ENCODE assay signal across 8 mouse cellular contexts in genomic region chr5:34642932-34643331, GRCm38 (mm10). TPM values are rescaled to one million over a fixed set of nuclear protein-coding genes. Genes with fewer than 3 reads are reported as not detected.
DNase-seq lines count a peak whose midpoint lies in the region; ATAC-seq lines count a peak whose summit lies in the region.

No protein-coding gene starts in this region.

- no peaks in the 10 kb centered on the region for H3K9me3 ChIP-seq in hindbrain, embryonic 15.5 days

- no peaks in the 10 kb centered on the region for H3K4me1 ChIP-seq in hindbrain, embryonic 15.5 days (replicated peaks)

- peak; percentile 68; the same call in 1 of the 2 replicates for ATAC-seq in hindbrain, embryonic 15.5 days (ENCODE audit: low FRiP score, low read depth)
- ATAC-seq in megakaryocyte, adult 5-6 weeks (ENCODE audit: poor library complexity, severe bottlenecking) = peak; percentile 79

- H3K4me2 ChIP-seq in hindbrain, embryonic 15.5 days = no peak overlapping the region

- H3K4me3 ChIP-seq in hindbrain, embryonic 15.5 days = no peak overlapping the region

- H3K9ac ChIP-seq in hindbrain, embryonic 15.5 days = no peak overlapping the region

- 61% methylated on average over 5 of the region's 5 CpGs for WGBS in hindbrain, embryonic 15.5 days

- H3K36me3 ChIP-seq in hindbrain, embryonic 15.5 days = peaks cover 86% of the 10 kb centered on the region

- no peak overlapping the region for H3K27ac ChIP-seq in hindbrain, embryonic 15.5 days (replicated peaks)

- DNase-seq in adrenal gland, adult 2 months = peak; percentile 43
- no peak for DNase-seq in adrenal gland, adult 18-20 months (ENCODE audit: low spot score in 2 of 2)
- peak; percentile 57 to 63 for DNase-seq in B cell, adult 2 months
- DNase-seq in cerebellum, postnatal 25 days = peak; percentile 30 to 65
- DNase-seq in layer of hippocampus, postnatal 10 days (ENCODE audit: low spot score in 2 of 2) = peak; percentile 40 to 63
- peak; percentile 26 for DNase-seq in spleen, adult 12 weeks (ENCODE audit: low spot score)

- H3K27me3 ChIP-seq in hindbrain, embryonic 15.5 days = no peaks in the 10 kb centered on the region

RNA-seq across cellular contexts. Expression of gene Mfsd10, which starts 5.9 kb away (rescaled TPM):
- total RNA-seq in adrenal gland, adult 2 months (2021) = 10 to 100 TPM; 32.8 to 37.4 TPM
- 201 and 211 TPM in 2 replicates for polyA plus RNA-seq in adrenal gland, adult 2 months (2012; rRNA removed)
- 10 to 100 TPM; 30.9 to 32.2 TPM for total RNA-seq in adrenal gland, adult 18-20 months (2021)
- polyA plus RNA-seq in hindbrain, embryonic 15.5 days (2015; fragmentation: Nextera tagmentation; extraction: Ambion mirVana) = 95.0 and 109 TPM in 2 replicates
- 10 to 100 TPM; 46.0 to 49.5 TPM for total RNA-seq in layer of hippocampus, postnatal 10 days (2021)
- 66.9 and 125 TPM in 2 replicates for total RNA-seq in megakaryocyte, adult 5-6 weeks (2015)
- total RNA-seq in megakaryocyte, adult 5-6 weeks (2017) = 70.1 and 85.8 TPM in 2 replicates

RNA-seq across cellular contexts. Expression of gene Nop14, which starts 17.0 kb away (rescaled TPM):
- total RNA-seq in adrenal gland, adult 2 months (2021) = 10 to 100 TPM; 21.3 to 26.1 TPM
- 6.7 and 9.1 TPM in 2 replicates for polyA plus RNA-seq in adrenal gland, adult 2 months (2012; rRNA removed)
- 10 to 100 TPM; 25.6 to 27.9 TPM for total RNA-seq in adrenal gland, adult 18-20 months (2021)
- polyA plus RNA-seq in hindbrain, embryonic 15.5 days (2015; fragmentation: Nextera tagmentation; extraction: Ambion mirVana) = 20.5 and 21.3 TPM in 2 replicates
- total RNA-seq in layer of hippocampus, postnatal 10 days (2021) = 10 to 100 TPM; 18.9 to 20.5 TPM
- 9.4 and 10.1 TPM in 2 replicates for total RNA-seq in megakaryocyte, adult 5-6 weeks (2015)
- total RNA-seq in megakaryocyte, adult 5-6 weeks (2017) = 15.6 and 19.2 TPM in 2 replicates

RNA-seq across cellular contexts. Expression of gene Grk4, which starts 17.2 kb away (rescaled TPM):
- total RNA-seq in adrenal gland, adult 2 months (2021) = 1 to 10 TPM; 2.5 to 2.8 TPM
- polyA plus RNA-seq in adrenal gland, adult 2 months (2012; rRNA removed) = 1.1 and 1.6 TPM in 2 replicates
- 1 to 10 TPM; 2.3 to 3.5 TPM for total RNA-seq in adrenal gland, adult 18-20 months (2021)
- 2.3 and 3.8 TPM in 2 replicates for polyA plus RNA-seq in hindbrain, embryonic 15.5 days (2015; fragmentation: Nextera tagmentation; extraction: Ambion mirVana)
- 1 to 10 TPM; 5.2 to 8.6 TPM for total RNA-seq in layer of hippocampus, postnatal 10 days (2021)
- total RNA-seq in megakaryocyte, adult 5-6 weeks (2015) = 1.6 and 2.5 TPM in 2 replicates
- 3.3 and 3.9 TPM in 2 replicates for total RNA-seq in megakaryocyte, adult 5-6 weeks (2017)

Comparison
In these comparisons a context has a peak if more than half of its experiments do, and no peak if none do; other contexts are left out.
1. DNase-seq: peak in adrenal gland, adult 2 months (single experiment), B cell, adult 2 months (2 of 2), cerebellum, postnatal 25 days (2 of 2), layer of hippocampus, postnatal 10 days (2 of 2) and spleen, adult 12 weeks (single experiment); none in adrenal gland, adult 18-20 months (0 of 2).